Mouse (Mus musculus) megakaryocyte, embryonic 14.5 days (primary cell): ENCODE results near the gene Tbc1d8. TPM values are rescaled to one million over a fixed set of nuclear protein-coding genes. Genes with fewer than 3 reads are reported as not detected.
A peak's percentile ranks its signal among the peaks of the same experiment; 100 is the strongest.

Experiments
- H3K27me3 ChIP-seq: replicated peaks from 2 replicates; pipeline ENCODE3; 2012; ENCODE audit warnings: inconsistent platforms
- H3K36me3 ChIP-seq: replicated peaks from 2 replicates; pipeline ENCODE3; 2012; ENCODE audit warnings: low read length, inconsistent platforms, mixed read lengths
- H3K4me1 ChIP-seq: 2 replicates; pipeline ENCODE4 v1.6.1; 2012; ENCODE audit warnings: inconsistent platforms
- H3K4me3 ChIP-seq: replicated peaks from 2 replicates; pipeline ENCODE3; 2012; ENCODE audit warnings: moderate library complexity, mild to moderate bottlenecking, inconsistent platforms
- H3K9me3 ChIP-seq: 2 replicates; pipeline ENCODE4 v1.6.1; 2012; ENCODE audit warnings: inconsistent platforms
- FLI1 ChIP-seq: IDR thresholded peaks from 2 replicates; pipeline ENCODE4 v1.6.1; 2012; ENCODE audit warnings: low read length, inconsistent platforms, mixed read lengths
- GATA1 ChIP-seq: IDR thresholded peaks from 3 replicates; pipeline ENCODE4 v1.6.1; 2012; ENCODE audit warnings: mixed read lengths, low read length, inconsistent platforms, borderline replicate concordance
- polyA plus RNA-seq: library from polyadenylated mRNA; stranded (reverse); fragments of >175 nt; gene quantifications from 2 replicates; pipeline ENCODE4 v1.2.3, GENCODE M21; 2012; ENCODE audit warnings: low replicate concordance; ENCODE audit not compliant: insufficient read depth

The Tbc1d8 gene
- 1.7 and 6.4 TPM in 2 replicates for polyA plus RNA-seq

DNA sequence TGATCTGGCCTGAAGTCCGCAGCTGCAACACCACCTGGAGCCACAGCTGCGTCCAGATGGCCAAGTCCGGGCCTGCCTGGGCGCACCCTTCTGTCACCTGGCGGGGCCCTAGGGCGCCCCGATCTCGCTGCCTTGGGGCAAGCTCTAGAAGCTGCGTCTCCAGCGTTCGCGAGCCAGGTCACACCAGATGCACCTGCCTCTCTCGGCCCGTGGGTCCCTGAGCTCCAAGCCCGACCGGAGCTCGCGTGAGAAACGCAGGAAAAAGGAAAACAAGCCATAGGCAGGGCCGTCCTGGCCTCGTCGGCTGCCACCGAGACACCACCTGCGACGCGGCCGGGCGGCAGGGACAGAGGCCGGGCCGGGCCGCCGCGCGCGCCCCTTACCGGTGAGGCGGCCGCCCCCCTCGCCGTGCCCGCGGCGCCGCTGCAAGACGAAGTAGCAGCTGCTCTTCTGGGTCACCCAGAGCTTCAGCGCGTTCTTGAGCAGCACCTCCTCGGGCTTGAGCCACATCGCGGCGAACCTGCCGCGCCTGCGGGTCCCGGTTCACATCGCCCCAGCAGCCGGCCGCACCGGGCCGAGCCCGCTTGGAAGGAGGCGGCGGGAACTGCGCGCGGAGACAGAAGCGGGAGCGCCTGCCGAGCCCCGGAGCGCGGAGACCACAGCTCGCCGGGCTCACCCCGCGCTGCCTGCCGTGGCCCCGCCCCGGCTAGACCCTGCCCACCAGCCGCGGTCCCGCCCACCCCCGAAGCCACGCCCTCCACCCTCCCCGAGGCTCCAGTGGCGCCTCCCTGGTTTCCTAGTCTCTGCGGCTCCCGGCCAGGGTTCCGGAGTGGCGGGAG is at the start of gene Tbc1d8:
Gene Tbc1d8 (minus strand): TSS at position 699 of the 839 bp plus-strand sequence.
- Histone ChIP-seq H3K4me1 (peaks cover 67% of the 10 kb centered on the region), H3K36me3 (peaks cover 14% of the 10 kb centered on the region), H3K9me3 (peaks cover 8% of the 10 kb centered on the region), H3K27me3 (peaks cover 26% of the 10 kb centered on the region), H3K4me3 (peak within 1 kb of the TSS; percentile 94)
- no peak for TF ChIP-seq FLI1
- TF ChIP-seq GATA1: no peak

DNA sequence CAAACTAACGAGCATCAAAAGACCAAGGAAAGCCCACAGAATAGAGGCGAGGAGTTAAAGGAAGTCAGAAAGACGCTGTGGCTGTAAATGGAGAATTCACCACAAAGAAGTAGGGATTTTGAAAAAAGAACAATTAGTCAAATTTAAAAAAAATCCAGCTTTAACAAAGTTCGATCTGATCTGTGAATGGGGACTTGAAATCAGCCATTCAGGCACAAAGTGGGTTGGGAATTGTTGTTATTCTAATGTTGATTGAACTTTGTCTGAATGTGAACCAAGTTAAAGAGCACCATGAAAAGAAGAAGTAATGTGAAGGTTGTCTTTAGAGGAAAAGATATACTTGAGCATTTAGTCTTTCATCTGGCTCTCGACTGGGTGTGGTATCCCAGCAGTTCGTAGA is 49.8 kb upstream of the Tbc1d8 start:
- TF ChIP-seq FLI1 (no peak), GATA1 (no peak)
- peaks cover 49% of the 10 kb centered on the region for H3K4me1 ChIP-seq
- H3K9me3 ChIP-seq: no peaks in the 10 kb centered on the region
- no peaks in the 10 kb centered on the region for H3K27me3 ChIP-seq
- H3K4me3 ChIP-seq: no peak overlapping the region
- H3K36me3 ChIP-seq: no peaks in the 10 kb centered on the region

DNA sequence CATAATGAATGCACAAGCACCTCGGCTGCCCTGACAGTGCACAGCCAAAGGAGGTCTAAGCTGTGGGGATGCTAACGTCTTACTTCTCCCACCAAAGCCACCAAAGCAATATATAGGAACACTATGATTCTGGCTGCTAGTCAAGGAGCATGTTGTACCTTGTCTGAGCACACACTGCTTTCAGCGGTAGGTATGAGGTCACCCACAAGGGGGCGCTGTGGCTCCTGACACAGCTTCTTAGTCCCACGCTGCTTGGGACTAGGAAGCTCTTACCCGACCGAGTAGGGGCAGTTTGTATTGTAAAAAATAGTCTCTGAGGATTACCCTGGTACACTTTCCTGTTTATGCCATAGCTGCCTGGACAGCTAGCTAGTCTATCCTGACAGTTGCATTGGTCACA is 48.9 kb upstream of the Tbc1d8 start:
- Histone ChIP-seq H3K9me3 (no peaks in the 10 kb centered on the region), H3K4me1 (peaks cover 49% of the 10 kb centered on the region), H3K27me3 (no peaks in the 10 kb centered on the region), H3K4me3 (peak overlapping the region; percentile 62), H3K36me3 (no peaks in the 10 kb centered on the region)
- TF ChIP-seq FLI1: no peak
- no peak for TF ChIP-seq GATA1

DNA sequence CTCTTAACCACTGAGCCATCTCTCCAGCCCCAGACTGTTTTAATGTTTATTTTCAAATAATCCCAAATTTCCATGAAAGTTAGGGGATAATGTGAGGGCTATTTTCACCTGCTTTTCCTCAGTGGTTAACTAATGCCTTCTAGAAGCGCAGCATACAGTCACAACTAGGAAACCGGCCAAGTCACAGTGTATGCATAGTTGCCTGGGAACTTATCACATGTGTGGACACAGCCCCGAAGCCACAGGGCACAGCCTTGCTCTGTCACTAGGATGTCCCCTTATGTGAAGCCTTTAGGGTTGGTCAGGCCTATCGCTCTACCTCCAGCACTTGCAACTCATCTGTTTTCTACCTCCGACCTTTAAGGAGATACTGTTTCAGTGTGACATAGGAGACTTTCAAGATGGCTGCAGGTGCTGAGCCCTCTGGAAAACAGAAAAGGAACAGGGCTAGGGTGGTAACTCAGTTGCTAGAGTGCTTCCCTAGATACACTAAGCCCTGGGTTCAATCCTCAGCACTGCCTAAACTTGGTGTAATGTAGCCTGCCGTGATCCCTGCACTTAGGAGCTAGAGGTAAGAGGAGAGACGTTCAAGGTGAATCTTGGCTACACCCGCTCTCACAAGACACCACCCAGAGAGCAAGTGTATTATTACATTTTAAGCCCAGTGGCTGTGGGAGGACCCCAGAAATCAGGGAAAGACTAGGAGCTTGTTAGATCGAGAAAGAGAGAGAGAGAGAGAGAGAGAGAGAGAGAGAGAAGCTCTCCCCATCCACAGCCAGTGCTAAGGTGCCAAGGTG is 48.0 kb upstream of the Tbc1d8 start:
- H3K27me3 ChIP-seq: no peaks in the 10 kb centered on the region
- TF ChIP-seq FLI1 (no peak), GATA1 (no peak)
- peaks cover 49% of the 10 kb centered on the region for H3K4me1 ChIP-seq
- H3K36me3 ChIP-seq: no peaks in the 10 kb centered on the region
- H3K4me3 ChIP-seq: peak overlapping the region; percentile 56
- H3K9me3 ChIP-seq: no peaks in the 10 kb centered on the region

DNA sequence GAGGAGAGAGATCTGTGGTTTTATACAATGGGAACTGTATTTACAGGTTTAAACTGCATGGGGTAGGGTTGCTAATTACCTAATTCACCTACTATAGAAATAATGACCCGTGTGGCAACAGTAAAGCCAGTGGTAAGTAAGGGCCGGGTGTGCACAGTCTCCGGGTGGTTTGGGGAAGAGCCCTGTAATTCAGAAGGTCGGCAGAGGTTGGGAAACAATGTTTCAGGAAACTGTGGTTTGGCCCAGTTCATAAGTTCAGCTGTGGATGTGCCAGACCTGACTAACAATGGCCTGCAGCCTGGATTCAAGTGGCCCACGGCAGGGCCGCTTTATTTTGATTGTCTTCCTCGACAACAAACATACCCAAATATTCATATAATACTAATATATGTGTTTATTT is 47.2 kb upstream of the Tbc1d8 start:
- H3K4me1 ChIP-seq: peaks cover 44% of the 10 kb centered on the region
- no peaks in the 10 kb centered on the region for H3K36me3 ChIP-seq
- no peaks in the 10 kb centered on the region for H3K9me3 ChIP-seq
- no peak overlapping the region for H3K4me3 ChIP-seq
- H3K27me3 ChIP-seq: no peaks in the 10 kb centered on the region
- no peak for TF ChIP-seq FLI1
- no peak for TF ChIP-seq GATA1

DNA sequence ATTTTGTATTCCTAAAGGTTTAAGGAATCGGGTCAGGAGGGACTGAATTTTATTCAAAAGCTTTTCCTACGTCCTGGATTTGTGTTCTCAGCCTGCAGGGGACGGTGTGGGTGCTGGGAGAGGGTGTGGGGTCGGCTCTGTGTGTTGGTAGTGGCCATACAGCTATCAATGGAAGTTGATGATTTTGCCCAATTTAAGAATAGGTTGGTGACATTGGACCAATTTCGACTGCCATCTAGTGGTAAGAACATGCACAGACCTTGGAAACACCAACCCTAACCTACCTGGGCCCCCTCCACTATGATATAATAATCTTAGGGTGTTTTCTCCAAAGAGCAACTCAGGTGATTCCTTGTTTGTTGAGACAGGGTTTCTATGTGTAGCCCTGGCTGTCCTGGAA is 44.0 kb upstream of the Tbc1d8 start:
- peaks cover 24% of the 10 kb centered on the region for H3K4me1 ChIP-seq
- peaks cover 19% of the 10 kb centered on the region for H3K9me3 ChIP-seq
- no peak for TF ChIP-seq GATA1
- no peak for TF ChIP-seq FLI1
- H3K27me3 ChIP-seq: peaks cover 3% of the 10 kb centered on the region
- no peak overlapping the region for H3K4me3 ChIP-seq
- peaks cover 3% of the 10 kb centered on the region for H3K36me3 ChIP-seq

DNA sequence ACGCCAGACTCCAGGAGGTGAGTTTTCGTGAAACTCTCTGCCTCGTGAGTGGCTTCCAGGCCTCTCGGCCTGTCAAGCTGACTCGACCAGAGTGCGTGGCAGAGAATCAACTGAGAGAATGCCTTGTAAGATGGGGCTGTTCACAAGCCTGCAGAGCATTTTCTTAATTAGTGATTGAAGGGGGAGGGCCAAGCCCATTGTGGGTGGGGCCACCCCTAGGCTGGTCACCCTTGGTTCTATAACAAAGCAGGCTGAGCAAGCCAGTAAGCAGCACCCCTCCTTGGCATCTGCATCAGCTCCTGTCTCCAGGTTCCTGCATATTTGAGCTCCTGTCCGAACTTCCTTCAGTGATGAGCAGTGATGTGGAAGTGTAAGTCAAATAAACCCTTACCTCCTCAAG is 42.8 kb upstream of the Tbc1d8 start:
- Histone ChIP-seq H3K4me1 (peaks cover 12% of the 10 kb centered on the region), H3K9me3 (peaks cover 19% of the 10 kb centered on the region), H3K36me3 (peaks cover 3% of the 10 kb centered on the region), H3K27me3 (peaks cover 5% of the 10 kb centered on the region), H3K4me3 (no peak overlapping the region)
- TF ChIP-seq FLI1: no peak
- no peak for TF ChIP-seq GATA1

DNA sequence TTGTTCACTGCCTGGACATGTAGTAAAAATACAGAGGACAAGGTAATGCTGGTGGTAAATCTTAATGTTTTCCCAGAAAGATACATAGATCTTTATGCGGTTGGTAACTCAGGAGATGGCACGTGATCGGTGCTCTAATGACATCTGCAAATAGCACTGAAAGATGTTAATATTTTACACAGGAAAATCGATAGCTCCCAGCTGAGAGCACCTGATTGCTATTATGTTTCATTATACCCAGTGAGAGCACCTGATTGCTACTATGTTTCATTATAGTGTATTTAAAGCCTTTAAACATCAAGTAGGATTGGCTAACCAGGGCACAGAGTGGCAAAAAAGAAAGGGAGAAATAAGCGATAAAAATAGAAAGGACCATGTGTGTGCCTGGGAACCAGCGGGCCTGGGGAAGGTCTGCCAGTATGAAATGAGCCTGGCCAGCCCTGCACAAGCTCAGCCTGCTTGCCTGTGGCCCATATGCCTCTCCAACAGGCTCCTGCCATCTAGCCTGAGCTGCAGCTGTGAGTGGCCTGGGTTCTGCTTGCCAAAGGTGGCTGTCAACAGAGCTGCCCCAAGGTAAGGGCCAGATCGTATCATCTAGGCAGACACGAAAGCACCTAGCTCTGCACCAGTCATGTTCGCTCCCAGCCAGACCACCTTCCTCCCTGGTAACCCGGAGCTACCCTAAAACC is 36.9 kb upstream of the Tbc1d8 start:
- TF ChIP-seq FLI1 (no peak), GATA1 (no peak)
- Histone ChIP-seq H3K27me3 (peaks cover 20% of the 10 kb centered on the region), H3K4me3 (no peak overlapping the region), H3K9me3 (peaks cover 19% of the 10 kb centered on the region), H3K36me3 (peaks cover 3% of the 10 kb centered on the region), H3K4me1 (peaks cover 5% of the 10 kb centered on the region; the same call in 1 of the 2 replicates)

DNA sequence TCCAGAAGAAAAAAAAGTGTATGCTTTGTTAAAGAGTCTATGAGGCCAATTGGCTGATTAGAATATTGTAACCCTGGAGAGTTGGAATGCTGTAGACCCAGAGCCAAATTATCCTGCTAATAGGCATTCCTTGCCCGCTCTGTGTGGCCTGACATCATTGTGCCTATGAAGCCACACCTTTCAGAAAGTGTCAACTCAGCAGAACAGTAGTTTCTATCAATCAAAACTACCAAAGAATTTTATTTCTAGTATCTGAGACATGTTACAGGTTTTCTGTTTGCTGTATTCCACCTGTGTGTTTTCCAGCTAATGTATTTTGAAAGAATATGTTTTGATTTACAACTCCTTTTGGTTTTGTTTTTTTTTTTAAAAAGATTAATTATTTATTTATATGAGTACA is 33.6 kb upstream of the Tbc1d8 start:
- Histone ChIP-seq H3K4me1 (peaks cover 10% of the 10 kb centered on the region; the same call in 1 of the 2 replicates), H3K4me3 (no peak overlapping the region), H3K9me3 (no peaks in the 10 kb centered on the region), H3K27me3 (peaks cover 36% of the 10 kb centered on the region), H3K36me3 (no peaks in the 10 kb centered on the region)
- TF ChIP-seq FLI1: no peak
- no peak for TF ChIP-seq GATA1
